Mouse (Mus musculus) ES-Bruce4 (cell line): Measurements from ENCODE around the gene Sphk1. TPM values are rescaled to one million over a fixed set of nuclear protein-coding genes. Genes with fewer than 3 reads are reported as not detected.
A peak's percentile ranks its signal among the peaks of the same experiment; 100 is the strongest.

Experiments
- H3K27ac ChIP-seq: 2 replicates; pipeline ENCODE4 v1.5.1; 2012; ENCODE audit warnings: low read length, inconsistent platforms; ENCODE audit not compliant: insufficient read depth
- H3K27me3 ChIP-seq: 2 replicates; pipeline ENCODE4 v1.6.1; 2012; ENCODE audit warnings: mild to moderate bottlenecking, low read length, inconsistent platforms; ENCODE audit not compliant: control insufficient read depth, poor library complexity, insufficient read depth, severe bottlenecking
- H3K36me3 ChIP-seq: 2 replicates; pipeline ENCODE4 v1.6.1; 2012; ENCODE audit warnings: inconsistent platforms, mild to moderate bottlenecking, low read length, moderate library complexity; ENCODE audit not compliant: control insufficient read depth, poor library complexity, insufficient read depth, severe bottlenecking
- H3K4me1 ChIP-seq: one replicate; pipeline ENCODE4 v1.8.1; 2011; ENCODE audit warnings: low read length; ENCODE audit not compliant: control insufficient read depth, insufficient read depth
- H3K4me3 ChIP-seq: 2 replicates; pipeline ENCODE4 v1.5.1; 2011; ENCODE audit warnings: low read depth, mild to moderate bottlenecking, low read length
- H3K9ac ChIP-seq: 2 replicates; pipeline ENCODE4 v1.6.1; 2012; ENCODE audit warnings: low read depth, mild to moderate bottlenecking, inconsistent platforms; ENCODE audit not compliant: poor library complexity, severe bottlenecking
- H3K9me3 ChIP-seq: replicated peaks from 2 replicates; pipeline ENCODE4 v1.6.1; 2012; ENCODE audit warnings: mild to moderate bottlenecking, low read length, inconsistent platforms; ENCODE audit not compliant: control insufficient read depth, poor library complexity, insufficient read depth, severe bottlenecking
- CTCF ChIP-seq: IDR thresholded peaks from one replicate; pipeline ENCODE4 v1.8.1; 2011; ENCODE audit warnings: low read depth, low read length
- EP300 ChIP-seq: IDR thresholded peaks from 2 replicates; pipeline ENCODE4 v1.6.1; 2011; ENCODE audit warnings: low read depth, low read length; ENCODE audit not compliant: insufficient read depth
- POLR2A ChIP-seq: IDR thresholded peaks from one replicate; pipeline ENCODE4 v1.8.1; 2011; ENCODE audit warnings: low read length; ENCODE audit not compliant: insufficient read depth
- polyA plus RNA-seq: library from polyadenylated mRNA; stranded (reverse); fragments of >200 nt; gene quantifications from 2 replicates; pipeline ENCODE4 v1.2.4, GENCODE M21; 2011; ENCODE audit warnings: low read depth; ENCODE audit not compliant: missing spikeins, insufficient read depth, insufficient read length

Sphk1 gene
- polyA plus RNA-seq: 0.64 and 0.88 TPM in 2 replicates

- no peaks in the 10 kb centered on the region for H3K36me3 ChIP-seq
- H3K27ac ChIP-seq: no peak within 1 kb of the TSS
- TF ChIP-seq EP300 (no peak), CTCF (no peak), POLR2A (no peak)
- H3K9me3 ChIP-seq: no peaks in the 10 kb centered on the region
- peaks cover 15% of the 10 kb centered on the region for H3K27me3 ChIP-seq
- H3K4me3 ChIP-seq: peak within 1 kb of the TSS; percentile 19; the same call in 1 of the 2 replicates
- H3K4me1 ChIP-seq: no peaks in the 10 kb centered on the region
- H3K9ac ChIP-seq: no peak within 1 kb of the TSS
Observed at GRCm38 (mm10) chr11:116530187-116531147, at the start of gene Sphk1. Sphk1 (plus strand) TSS chr11:116530925.

- Histone ChIP-seq H3K4me3 (no peak overlapping the region), H3K9ac (no peak overlapping the region), H3K36me3 (peaks cover 70% of the 10 kb centered on the region), H3K4me1 (no peaks in the 10 kb centered on the region), H3K9me3 (no peaks in the 10 kb centered on the region), H3K27ac (no peak overlapping the region), H3K27me3 (no peaks in the 10 kb centered on the region)
- TF ChIP-seq POLR2A: no peak
- no peak for TF ChIP-seq CTCF
- no peak for TF ChIP-seq EP300
Observed at GRCm38 (mm10) chr11:116480975-116481374, 49.8 kb upstream of the Sphk1 start.

- no peak overlapping the region for H3K9ac ChIP-seq
- TF ChIP-seq POLR2A (no peak), EP300 (no peak), CTCF (no peak)
- no peaks in the 10 kb centered on the region for H3K4me1 ChIP-seq
- no peaks in the 10 kb centered on the region for H3K27me3 ChIP-seq
- no peak overlapping the region for H3K27ac ChIP-seq
- peaks cover 68% of the 10 kb centered on the region for H3K36me3 ChIP-seq
- no peak overlapping the region for H3K4me3 ChIP-seq
- H3K9me3 ChIP-seq: no peaks in the 10 kb centered on the region
Observed at GRCm38 (mm10) chr11:116481776-116482175, 48.9 kb upstream of the Sphk1 start.

GRCm38 (mm10) chr11:116484261-116484660 is 46.5 kb upstream of the Sphk1 start:
- Histone ChIP-seq H3K9me3 (no peaks in the 10 kb centered on the region), H3K27me3 (no peaks in the 10 kb centered on the region), H3K36me3 (peaks cover 51% of the 10 kb centered on the region), H3K4me1 (no peaks in the 10 kb centered on the region), H3K27ac (no peak overlapping the region), H3K9ac (no peak overlapping the region), H3K4me3 (no peak overlapping the region)
- TF ChIP-seq POLR2A (no peak), CTCF (no peak), EP300 (no peak)

- Histone ChIP-seq H3K27ac (no peak overlapping the region), H3K36me3 (peaks cover 27% of the 10 kb centered on the region), H3K4me1 (no peaks in the 10 kb centered on the region), H3K4me3 (no peak overlapping the region), H3K9me3 (no peaks in the 10 kb centered on the region), H3K9ac (no peak overlapping the region), H3K27me3 (no peaks in the 10 kb centered on the region)
- no peak for TF ChIP-seq CTCF
- no peak for TF ChIP-seq EP300
- no peak for TF ChIP-seq POLR2A
Observed at GRCm38 (mm10) chr11:116488207-116488606, 42.5 kb upstream of the Sphk1 start.
